Mouse (Mus musculus): ENCODE results near the gene Aebp2. TPM values are rescaled to one million over a fixed set of nuclear protein-coding genes. Genes with fewer than 3 reads are reported as not detected.
"Not testable (repeated sequence)": the region's sequence is repeated elsewhere in the genome, so short reads cannot be mapped to it uniquely, and the experiment has no call there.

Gene Aebp2
- polyA plus RNA-seq, 1 experiment from 2014 or later, result 11.5 TPM

GRCm38 (mm10) chr6:140662290-140662689, 39.8 kb downstream of the Aebp2 start:
- Histone ChIP-seq H3K4me1 (peaks cover 16% of the 10 kb centered on the region), H3K27me3 (no peaks in the 10 kb centered on the region), H3K4me3 (no peak overlapping the region), H3K9ac (no peak overlapping the region), H3K4me2 (no peak overlapping the region), H3K9me3 (no peaks in the 10 kb centered on the region), H3K36me3 (no peaks in the 10 kb centered on the region), H3K27ac (no peak overlapping the region)
- 71% methylated on average over 6 of the region's 6 CpGs for WGBS
- no peak for ATAC-seq (ENCODE audit: borderline replicate concordance, extremely low read depth, low FRiP score, low TSS enrichment)

GRCm38 (mm10) chr6:140662697-140663096, 40.2 kb downstream of the Aebp2 start:
- WGBS, result 43% methylated on average over 3 of the region's 3 CpGs
- H3K4me1 ChIP-seq, result peaks cover 20% of the 10 kb centered on the region
- H3K4me3 ChIP-seq; H3K27ac ChIP-seq; H3K9ac ChIP-seq; H3K9me3 ChIP-seq; H3K4me2 ChIP-seq; H3K36me3 ChIP-seq; H3K27me3 ChIP-seq; ATAC-seq (ENCODE audit: borderline replicate concordance, extremely low read depth, low FRiP score, low TSS enrichment): not testable (repeated sequence)

GRCm38 (mm10) chr6:140664611-140665010, 42.1 kb downstream of the Aebp2 start:
- no peaks in the 10 kb centered on the region for H3K27me3 ChIP-seq
- no peaks in the 10 kb centered on the region for H3K9me3 ChIP-seq
- H3K36me3 ChIP-seq, result no peaks in the 10 kb centered on the region
- no peak overlapping the region for H3K27ac ChIP-seq
- no peak overlapping the region for H3K4me2 ChIP-seq
- no peak overlapping the region for H3K4me3 ChIP-seq
- ATAC-seq (ENCODE audit: borderline replicate concordance, extremely low read depth, low FRiP score, low TSS enrichment), result no peak
- WGBS, result 82% methylated on average over 5 of the region's 5 CpGs
- peaks cover 20% of the 10 kb centered on the region for H3K4me1 ChIP-seq
- no peak overlapping the region for H3K9ac ChIP-seq

GRCm38 (mm10) chr6:140666486-140667240, 44.2 kb downstream of the Aebp2 start:
- no peaks in the 10 kb centered on the region for H3K36me3 ChIP-seq
- peak; percentile 84 for ATAC-seq (ENCODE audit: borderline replicate concordance, extremely low read depth, low FRiP score, low TSS enrichment)
- 0 out of 2 replicates have a peak, but pooled peaks cover 5% of the 10 kb centered on the region for H3K9me3 ChIP-seq
- WGBS, result 16% methylated on average over 18 of the region's 18 CpGs
- peak overlapping the region; percentile 22 for H3K4me2 ChIP-seq
- no peaks in the 10 kb centered on the region for H3K27me3 ChIP-seq
- peaks cover 20% of the 10 kb centered on the region for H3K4me1 ChIP-seq
- no peak overlapping the region for H3K4me3 ChIP-seq
- peak overlapping the region; percentile 24 for H3K27ac ChIP-seq
- no peak overlapping the region for H3K9ac ChIP-seq

- no peaks in the 10 kb centered on the region for H3K36me3 ChIP-seq
- peak overlapping the region; percentile 24; the same call in 1 of the 2 replicates for H3K27ac ChIP-seq
- no peak overlapping the region for H3K4me2 ChIP-seq
- no peaks in the 10 kb centered on the region for H3K27me3 ChIP-seq
- 72% methylated on average over 8 of the region's 8 CpGs for WGBS
- no peak overlapping the region for H3K9ac ChIP-seq
- H3K4me1 ChIP-seq, result peaks cover 20% of the 10 kb centered on the region
- no peak for ATAC-seq (ENCODE audit: borderline replicate concordance, extremely low read depth, low FRiP score, low TSS enrichment)
- H3K9me3 ChIP-seq, result 0 out of 2 replicates have a peak, but pooled peaks cover 5% of the 10 kb centered on the region
- H3K4me3 ChIP-seq, result no peak overlapping the region
These were observed 44.9 kb downstream of the Aebp2 start for GRCm38 (mm10) chr6:140667289-140667906.

- no peak for ATAC-seq (ENCODE audit: borderline replicate concordance, extremely low read depth, low FRiP score, low TSS enrichment)
- H3K4me2 ChIP-seq, result no peak overlapping the region
- H3K9ac ChIP-seq, result no peak overlapping the region
- H3K4me3 ChIP-seq, result no peak overlapping the region
- 0 out of 2 replicates have a peak, but pooled peaks cover 5% of the 10 kb centered on the region for H3K9me3 ChIP-seq
- 73% methylated on average over 3 of the region's 3 CpGs for WGBS
- no peaks in the 10 kb centered on the region for H3K27me3 ChIP-seq
- H3K36me3 ChIP-seq, result no peaks in the 10 kb centered on the region
- peaks cover 18% of the 10 kb centered on the region for H3K4me1 ChIP-seq
- no peak overlapping the region for H3K27ac ChIP-seq
These were observed 52.0 kb downstream of the Aebp2 start for GRCm38 (mm10) chr6:140674414-140674813.

GRCm38 (mm10) chr6:140676094-140676493, 53.6 kb downstream of the Aebp2 start:
- ATAC-seq (ENCODE audit: borderline replicate concordance, extremely low read depth, low FRiP score, low TSS enrichment), result no peak
- H3K4me2 ChIP-seq, result no peak overlapping the region
- no peaks in the 10 kb centered on the region for H3K27me3 ChIP-seq
- H3K9me3 ChIP-seq, result no peaks in the 10 kb centered on the region
- H3K27ac ChIP-seq, result no peak overlapping the region
- no peaks in the 10 kb centered on the region for H3K36me3 ChIP-seq
- 84% methylated on average over 4 of the region's 4 CpGs for WGBS
- H3K9ac ChIP-seq, result no peak overlapping the region
- H3K4me1 ChIP-seq, result peaks cover 18% of the 10 kb centered on the region
- H3K4me3 ChIP-seq, result no peak overlapping the region

- WGBS, result 50% methylated on average over 4 of the region's 4 CpGs
- Histone ChIP-seq H3K4me2 (no peak overlapping the region), H3K36me3 (no peaks in the 10 kb centered on the region), H3K4me1 (peaks cover 18% of the 10 kb centered on the region), H3K27ac (no peak overlapping the region), H3K27me3 (no peaks in the 10 kb centered on the region), H3K4me3 (no peak overlapping the region), H3K9me3 (no peaks in the 10 kb centered on the region), H3K9ac (no peak overlapping the region)
- no peak for ATAC-seq (ENCODE audit: borderline replicate concordance, extremely low read depth, low FRiP score, low TSS enrichment)
These were observed 54.6 kb downstream of the Aebp2 start for GRCm38 (mm10) chr6:140677041-140677440.

GRCm38 (mm10) chr6:140677960-140678359, 55.5 kb downstream of the Aebp2 start:
- WGBS, result 50% methylated on average over 9 of the region's 9 CpGs
- H3K9ac ChIP-seq, result no peak overlapping the region

GRCm38 (mm10) chr6:140678658-140679271, 56.3 kb downstream of the Aebp2 start:
- H3K4me1 ChIP-seq, result peaks cover 24% of the 10 kb centered on the region
- H3K27me3 ChIP-seq, result no peaks in the 10 kb centered on the region
- no peak overlapping the region for H3K27ac ChIP-seq

More at GRCm38 (mm10) chr6:140677960-140678359, 55.5 kb downstream of the Aebp2 start:
- H3K27me3 ChIP-seq, result no peaks in the 10 kb centered on the region
- H3K4me3 ChIP-seq, result no peak overlapping the region
- no peak overlapping the region for H3K27ac ChIP-seq
- ATAC-seq (ENCODE audit: borderline replicate concordance, extremely low read depth, low FRiP score, low TSS enrichment), result no peak
- peaks cover 22% of the 10 kb centered on the region for H3K4me1 ChIP-seq
- no peaks in the 10 kb centered on the region for H3K9me3 ChIP-seq
- no peaks in the 10 kb centered on the region for H3K36me3 ChIP-seq
- peak overlapping the region; percentile 6; the same call in 1 of the 2 replicates for H3K4me2 ChIP-seq

GRCm38 (mm10) chr6:140680713-140681112, 58.2 kb downstream of the Aebp2 start:
- Histone ChIP-seq H3K9ac (no peak overlapping the region), H3K36me3 (no peaks in the 10 kb centered on the region), H3K4me3 (no peak overlapping the region), H3K4me2 (no peak overlapping the region), H3K9me3 (no peaks in the 10 kb centered on the region), H3K4me1 (peaks cover 24% of the 10 kb centered on the region), H3K27me3 (no peaks in the 10 kb centered on the region), H3K27ac (no peak overlapping the region)
- 56% methylated on average over 7 of the region's 7 CpGs for WGBS
- ATAC-seq (ENCODE audit: borderline replicate concordance, extremely low read depth, low FRiP score, low TSS enrichment), result no peak

More at GRCm38 (mm10) chr6:140678658-140679271, 56.3 kb downstream of the Aebp2 start:
- H3K4me3 ChIP-seq, result no peak overlapping the region
- H3K4me2 ChIP-seq, result no peak overlapping the region
- peak; percentile 5; the same call in 1 of the 2 replicates for ATAC-seq (ENCODE audit: borderline replicate concordance, extremely low read depth, low FRiP score, low TSS enrichment)
- H3K9me3 ChIP-seq, result no peaks in the 10 kb centered on the region
- no peak overlapping the region for H3K9ac ChIP-seq
- no peaks in the 10 kb centered on the region for H3K36me3 ChIP-seq
- 15% methylated on average over 15 of the region's 15 CpGs for WGBS

GRCm38 (mm10) chr6:140682829-140683228, 60.4 kb downstream of the Aebp2 start:
- Histone ChIP-seq H3K36me3 (no peaks in the 10 kb centered on the region), H3K27me3 (no peaks in the 10 kb centered on the region), H3K9me3 (no peaks in the 10 kb centered on the region), H3K4me1 (peaks cover 19% of the 10 kb centered on the region), H3K27ac (no peak overlapping the region), H3K9ac (no peak overlapping the region), H3K4me3 (no peak overlapping the region), H3K4me2 (no peak overlapping the region)
- 32% methylated on average over 13 of the region's 13 CpGs for WGBS
- ATAC-seq (ENCODE audit: borderline replicate concordance, extremely low read depth, low FRiP score, low TSS enrichment), result no peak

Data from lung, embryonic 15.5 days (tissue).